Mouse (Mus musculus): ENCODE measurements around the gene Sdk2. TPM values are rescaled to one million over a fixed set of nuclear protein-coding genes. Genes with fewer than 3 reads are reported as not detected.

The Sdk2 gene
- total RNA-seq, 2 experiments from 2014 or later = not detected

- peak; percentile 38 for ATAC-seq (replicated peaks; ENCODE audit: poor library complexity)
These were observed 317.0 kb downstream of the Sdk2 start for GRCm38 (mm10) chr11:113749749-113750351.

- ATAC-seq (replicated peaks; ENCODE audit: poor library complexity) = peak; percentile 23
These were observed 317.9 kb downstream of the Sdk2 start for GRCm38 (mm10) chr11:113748797-113749521.

GRCm38 (mm10) chr11:113747725-113748380 lies 319.0 kb downstream of the Sdk2 start:
- no peak for ATAC-seq (replicated peaks; ENCODE audit: poor library complexity)

DNA sequence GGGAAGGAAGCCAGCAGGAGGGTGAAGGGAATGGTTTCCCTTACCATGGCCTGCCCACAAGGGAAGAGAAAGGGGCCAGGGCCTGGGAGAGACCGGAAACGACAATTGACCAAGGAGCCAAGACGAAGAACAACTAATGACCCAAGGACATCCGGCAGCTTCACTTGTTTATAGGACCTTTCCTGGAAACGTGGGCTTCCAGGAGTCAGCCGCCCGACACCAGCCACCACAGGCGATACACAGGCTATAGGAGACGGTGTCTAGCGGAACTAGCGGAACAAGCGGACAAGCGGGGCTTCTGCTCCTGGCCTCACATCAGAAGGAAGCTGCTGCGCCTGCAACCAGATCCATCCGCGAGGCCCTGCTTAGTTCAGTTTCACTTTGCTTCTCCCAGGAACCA lies 319.8 kb downstream of the Sdk2 start:
- peak; percentile 5; the same call in 1 of the 2 replicates for ATAC-seq (replicated peaks; ENCODE audit: poor library complexity)

- no peak for ATAC-seq (replicated peaks; ENCODE audit: poor library complexity)
These were observed 320.9 kb downstream of the Sdk2 start for GRCm38 (mm10) chr11:113745961-113746360.

GRCm38 (mm10) chr11:113742998-113743397 lies 323.8 kb downstream of the Sdk2 start:
- 0 out of 2 replicates have a peak, but pooled peaks have one; percentile 27 for ATAC-seq (replicated peaks; ENCODE audit: poor library complexity)

DNA sequence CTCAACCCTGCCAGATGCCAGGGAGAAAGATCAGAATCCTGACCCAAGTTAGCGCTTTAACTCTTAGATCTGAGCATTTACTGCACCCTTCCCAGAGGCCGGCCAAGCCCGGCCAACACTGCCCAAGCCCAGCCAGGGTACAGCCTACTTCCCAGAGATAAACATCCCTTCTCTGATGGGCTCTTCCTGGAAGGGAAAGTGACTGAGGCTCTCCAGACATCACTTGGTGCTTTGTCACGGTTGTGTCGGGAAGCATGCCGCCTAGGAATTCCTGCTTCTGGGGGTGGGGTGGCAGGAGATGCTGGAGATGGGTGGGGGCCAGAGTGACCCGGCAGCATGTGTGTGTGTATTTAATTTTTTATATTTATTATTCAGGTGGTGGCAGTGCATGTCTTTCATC lies 326.7 kb downstream of the Sdk2 start:
- ATAC-seq (replicated peaks; ENCODE audit: poor library complexity) = no peak

GRCm38 (mm10) chr11:113739213-113739612 lies 327.6 kb downstream of the Sdk2 start:
- ATAC-seq (replicated peaks; ENCODE audit: poor library complexity) = no peak

DNA sequence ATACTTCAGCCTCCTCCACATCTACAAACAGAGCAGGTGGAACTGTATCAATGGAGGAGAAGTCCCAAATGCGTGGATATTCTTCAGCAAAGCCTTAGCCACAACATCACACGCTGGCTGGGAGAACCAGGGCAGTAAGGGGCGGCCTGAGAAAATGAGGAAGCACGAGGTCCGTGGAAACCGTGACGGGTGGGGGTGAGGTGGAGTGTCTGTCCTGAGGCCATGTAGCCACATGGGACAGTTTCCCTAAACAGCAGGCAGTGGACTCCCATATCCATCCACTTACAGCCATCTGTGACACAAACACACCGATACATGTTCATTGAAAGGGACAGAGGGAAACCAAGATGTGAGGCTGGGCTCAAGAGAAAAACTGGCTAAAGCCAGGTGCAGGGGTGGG lies 328.9 kb downstream of the Sdk2 start:
- ATAC-seq (replicated peaks; ENCODE audit: poor library complexity) = peak; percentile 69

DNA sequence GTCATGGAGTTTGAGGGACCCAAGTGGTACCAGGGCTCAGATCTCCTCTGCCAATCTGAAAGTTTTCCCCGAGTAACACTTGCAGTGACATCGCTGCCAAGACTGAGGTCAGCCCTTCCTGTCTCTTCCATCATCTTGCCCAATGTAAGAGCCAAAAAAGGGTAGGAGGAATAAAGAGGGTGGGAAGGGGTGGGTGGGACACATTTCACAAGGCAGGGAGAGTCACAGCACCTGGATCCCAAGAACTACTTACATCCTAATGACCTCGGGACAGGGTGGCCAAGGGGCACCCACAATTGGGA lies 329.3 kb downstream of the Sdk2 start:
- ATAC-seq (replicated peaks; ENCODE audit: poor library complexity) = no peak

GRCm38 (mm10) chr11:113736848-113737552 lies 329.8 kb downstream of the Sdk2 start:
- no peak for ATAC-seq (replicated peaks; ENCODE audit: poor library complexity)

DNA sequence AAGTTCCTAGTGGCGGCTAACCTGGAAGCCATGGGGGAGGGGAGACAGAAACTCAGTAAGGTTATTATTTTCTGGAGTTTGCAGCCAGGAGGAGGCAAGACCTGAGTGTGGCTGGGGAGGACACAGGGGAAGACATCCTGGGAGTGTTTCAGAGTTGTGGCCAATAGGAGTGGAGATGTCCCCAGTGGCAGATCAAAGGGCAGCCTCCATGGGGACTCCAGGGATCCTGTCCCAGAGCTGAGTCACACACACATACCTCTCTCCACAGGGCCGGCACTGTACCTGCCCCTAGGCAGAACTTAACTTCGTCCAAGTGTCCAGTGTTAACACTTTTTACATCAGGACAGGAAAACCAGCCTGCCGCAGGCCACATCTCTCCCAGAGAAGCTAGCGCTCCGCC lies 331.7 kb downstream of the Sdk2 start:
- ATAC-seq (replicated peaks; ENCODE audit: poor library complexity) = no peak

- ATAC-seq (replicated peaks; ENCODE audit: poor library complexity) = peak; percentile 78
These were observed 333.0 kb downstream of the Sdk2 start for GRCm38 (mm10) chr11:113733631-113734364.

GRCm38 (mm10) chr11:113731945-113732612 lies 334.8 kb downstream of the Sdk2 start:
- no peak for ATAC-seq (replicated peaks; ENCODE audit: poor library complexity)

DNA sequence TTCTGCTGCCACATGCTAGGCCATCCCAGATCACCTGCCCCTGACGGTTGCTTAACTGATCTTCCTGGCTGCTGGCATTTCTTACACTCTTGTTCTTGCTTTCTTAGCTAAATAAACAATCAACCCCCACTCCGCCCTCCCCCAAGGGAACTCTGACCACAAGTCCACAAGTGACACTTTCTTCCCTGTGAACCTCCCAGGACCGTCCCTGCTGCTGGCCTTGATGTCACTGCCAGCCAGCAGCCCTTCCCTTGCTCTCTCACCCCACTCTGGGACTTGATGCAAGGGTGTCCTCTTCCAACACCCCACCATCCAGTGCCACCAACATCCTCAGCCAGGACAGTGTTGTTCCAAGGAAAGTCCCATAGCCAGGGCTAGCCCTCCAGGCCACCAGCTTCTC lies 336.0 kb downstream of the Sdk2 start:
- no peak for ATAC-seq (replicated peaks; ENCODE audit: poor library complexity)

- ATAC-seq (replicated peaks; ENCODE audit: poor library complexity) = no peak
These were observed 336.9 kb downstream of the Sdk2 start for GRCm38 (mm10) chr11:113729917-113730316.

GRCm38 (mm10) chr11:113729239-113729638 lies 337.6 kb downstream of the Sdk2 start:
- ATAC-seq (replicated peaks; ENCODE audit: poor library complexity) = no peak

DNA sequence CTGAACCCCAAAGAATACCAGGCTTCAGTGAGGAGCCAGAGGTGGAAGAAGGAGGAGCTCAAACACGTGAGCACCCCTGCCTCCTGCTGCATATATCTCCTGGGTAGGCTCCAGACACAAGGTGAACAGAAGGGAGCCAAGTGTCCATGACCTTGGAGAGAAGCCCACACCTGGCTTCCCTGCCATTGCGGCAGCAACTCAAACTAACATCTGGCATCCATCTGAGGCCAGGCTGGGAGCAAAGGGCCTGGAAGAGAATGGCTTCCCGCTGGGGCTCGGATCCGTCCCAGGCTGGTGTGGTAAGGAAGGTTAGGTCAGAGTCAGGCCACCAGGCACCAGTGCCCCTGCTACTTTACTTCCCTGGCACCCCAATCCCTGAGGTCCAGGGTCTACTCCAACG lies 338.9 kb downstream of the Sdk2 start:
- no peak for ATAC-seq (replicated peaks; ENCODE audit: poor library complexity)

DNA sequence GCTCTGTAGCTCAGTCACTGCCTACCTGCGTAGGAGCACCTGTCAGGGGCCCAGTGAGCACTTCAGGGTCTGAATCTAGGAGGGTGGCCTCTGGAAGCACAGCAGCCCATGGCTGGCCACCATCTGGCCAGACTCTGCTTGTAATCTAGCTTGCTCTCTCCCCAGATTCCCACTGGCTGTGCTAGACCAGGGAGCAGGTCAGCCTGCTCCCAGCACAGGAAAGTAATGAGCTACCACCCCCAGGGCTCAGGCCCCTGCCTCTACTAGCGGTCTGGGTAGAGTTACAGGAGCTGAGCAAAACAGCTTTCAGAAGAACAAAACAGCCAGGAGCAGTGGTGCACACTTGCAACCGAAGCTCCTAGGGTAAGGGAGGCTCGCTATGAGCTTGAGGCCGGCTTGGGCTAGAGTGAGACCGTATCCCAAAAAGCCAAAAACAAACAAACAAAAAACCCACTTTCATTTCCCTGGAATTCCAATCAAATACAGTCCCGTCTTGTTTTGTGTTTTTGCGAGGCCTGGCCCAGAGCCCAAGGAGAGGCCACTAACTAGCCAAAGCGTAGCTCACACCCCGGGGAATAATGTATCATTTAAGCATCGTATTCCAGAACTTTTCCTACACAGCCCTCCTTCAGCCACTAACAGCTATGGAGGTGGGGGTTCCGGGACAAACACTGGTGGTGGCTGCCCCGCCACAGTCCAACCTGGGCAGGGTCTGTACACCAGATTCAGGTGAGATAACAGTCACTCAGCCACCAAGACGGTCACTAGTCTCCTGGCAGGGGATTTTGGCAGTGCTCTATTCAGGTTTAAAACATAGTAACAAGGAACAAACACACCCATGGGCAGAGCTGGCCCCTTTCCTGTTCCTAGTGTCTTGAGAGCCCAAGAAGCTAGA lies 339.6 kb downstream of the Sdk2 start:
- ATAC-seq (replicated peaks; ENCODE audit: poor library complexity) = no peak
